Mouse (Mus musculus) heart, postnatal 0 days (tissue): ENCODE data around the gene Scrt2.

Experiments
- CTCF ChIP-seq: IDR thresholded peaks from 2 replicates; pipeline ENCODE4 v1.5.1; 2016; ENCODE audit warnings: antibody characterized with exemption, control low read depth, low read depth
- EP300 ChIP-seq: IDR thresholded peaks from 2 replicates; pipeline ENCODE4 v1.6.1; 2016; ENCODE audit warnings: antibody characterized with exemption, low read depth

GRCm38 (mm10) chr2:152104711-152105317, 23.5 kb downstream of the Scrt2 start:
- TF ChIP-seq CTCF (no peak), EP300 (no peak)
